In the genomic region with DNA sequence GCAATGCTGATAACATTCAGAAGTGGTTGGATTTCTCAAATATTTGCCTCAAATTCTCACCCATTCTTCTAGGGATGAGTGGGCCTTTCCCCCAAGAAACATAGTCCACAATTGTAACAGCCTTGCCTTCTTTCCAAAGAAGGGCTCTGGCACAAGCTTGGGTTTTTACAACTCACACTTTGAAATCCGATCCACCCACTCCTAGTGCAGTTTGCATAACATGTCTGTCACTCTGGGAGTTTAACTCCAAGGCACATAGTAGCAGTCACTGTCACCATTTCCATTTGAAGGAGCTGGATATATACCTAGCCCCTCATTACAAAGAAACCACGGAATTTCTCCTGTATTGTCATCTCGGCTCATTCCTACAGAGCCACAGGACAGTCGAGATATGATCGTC, we compare ENCODE assay signal across 16 mouse cellular contexts.
DNase-seq lines count a peak whose midpoint lies in the region; ATAC-seq and TF ChIP-seq lines count a peak whose summit lies in the region.
"Had no signal": no experiment of that assay in that cellular context is flagged by ENCODE, and none has a peak within 500 bp of the region (broad histone marks: within the 10 kb centered on the region; RNA-seq: fewer than 3 reads in every experiment).

No protein-coding gene starts in this region.

- no peak overlapping the region for H3K9ac ChIP-seq in heart, embryonic 12.5 days
- no peak overlapping the region for H3K9ac ChIP-seq in forebrain, embryonic 11.5 days (ENCODE audit: low read length)
- H3K9ac ChIP-seq: midbrain, embryonic 12.5 days had no signal

- no peaks in the 10 kb centered on the region; the same call in 1 of the 2 replicates for H3K36me3 ChIP-seq in heart, embryonic 12.5 days
- H3K36me3 ChIP-seq in forebrain, embryonic 11.5 days (ENCODE audit: control insufficient read depth, insufficient read depth, low read length): no peaks in the 10 kb centered on the region
- H3K36me3 ChIP-seq: midbrain, embryonic 12.5 days had no signal

- H3K4me1 ChIP-seq in heart, embryonic 12.5 days (replicated peaks): peaks cover 10% of the 10 kb centered on the region
- no peaks in the 10 kb centered on the region for H3K4me1 ChIP-seq in forebrain, embryonic 11.5 days (replicated peaks; ENCODE audit: control insufficient read depth, insufficient read depth, low read length)

- H3K27me3 ChIP-seq in heart, embryonic 12.5 days (replicated peaks): no peaks in the 10 kb centered on the region
- no peaks in the 10 kb centered on the region for H3K27me3 ChIP-seq in forebrain, embryonic 11.5 days (ENCODE audit: control insufficient read depth, insufficient read depth, low read length)
- H3K27me3 ChIP-seq: midbrain, embryonic 12.5 days had no signal

- TF ChIP-seq CTCF in layer of hippocampus, adult 2 months (conservative IDR thresholded peaks at IDR 0.05): no peak

- H3K27ac ChIP-seq in heart, embryonic 12.5 days (ENCODE audit: poor library complexity, severe bottlenecking): no peak overlapping the region
- H3K27ac ChIP-seq in layer of hippocampus, adult 2 months: no peak overlapping the region
- H3K27ac ChIP-seq in forebrain, embryonic 11.5 days (ENCODE audit: low read depth, low read length): no peak overlapping the region
- H3K27ac ChIP-seq: midbrain, embryonic 12.5 days; stomach, postnatal 0 days had no signal

- 33% methylated on average over 5 of the region's 5 CpGs for WGBS in heart, embryonic 12.5 days
- 73% methylated on average over 5 of the region's 5 CpGs for WGBS in forebrain, embryonic 11.5 days

- no peaks in the 10 kb centered on the region for H3K9me3 ChIP-seq in heart, embryonic 12.5 days (replicated peaks)
- no peaks in the 10 kb centered on the region for H3K9me3 ChIP-seq in forebrain, embryonic 11.5 days (ENCODE audit: control insufficient read depth, low read length)
- H3K9me3 ChIP-seq: midbrain, embryonic 12.5 days had no signal

- no peak overlapping the region for H3K4me3 ChIP-seq in heart, embryonic 12.5 days
- H3K4me3 ChIP-seq in layer of hippocampus, adult 2 months: no peak overlapping the region
- H3K4me3 ChIP-seq in forebrain, embryonic 11.5 days (ENCODE audit: low read depth, low read length): no peak overlapping the region
- H3K4me3 ChIP-seq: midbrain, embryonic 12.5 days had no signal

- peak; percentile 16 to 24 for DNase-seq in heart, adult 18-20 months
- peak; percentile 22 to 48 for DNase-seq in layer of hippocampus, adult 2 months (ENCODE audit: low spot score in 2 of 2)
- DNase-seq in layer of hippocampus, adult 9-10 months (ENCODE audit: low spot score): no peak
- peak; percentile 6 for DNase-seq in NIH3T3 (ENCODE audit: low read depth)
- DNase-seq in embryo, embryonic 10.5 days (ENCODE audit: low spot score): peak; percentile 33
- no peak for DNase-seq in forebrain, embryonic 11.5 days (ENCODE audit: low spot score)
- DNase-seq: adrenal gland, postnatal 10 days; cerebellum, adult 9-10 months; heart, postnatal 36 days; kidney, postnatal 10 days; liver; lung, postnatal 36 days; thymus, postnatal 36 days had no signal

- H3K4me2 ChIP-seq in heart, embryonic 12.5 days: no peak overlapping the region
- H3K4me2 ChIP-seq in forebrain, embryonic 11.5 days (ENCODE audit: low read depth, low read length, severe bottlenecking): no peak overlapping the region
- H3K4me2 ChIP-seq: midbrain, embryonic 12.5 days had no signal

- no peak for ATAC-seq in heart, embryonic 12.5 days (ENCODE audit: insufficient number of reproducible peaks, low FRiP score)
- ATAC-seq in forebrain, embryonic 11.5 days (replicated peaks; ENCODE audit: low FRiP score): no peak

Comparison
In these comparisons a context has a peak if more than half of its experiments do, and no peak if none do; other contexts are left out.
1. DNase-seq: peak in heart, adult 18-20 months (2 of 2), layer of hippocampus, adult 2 months (2 of 2), NIH3T3 (single experiment) and embryo, embryonic 10.5 days (single experiment); none in layer of hippocampus, adult 9-10 months (single experiment) and forebrain, embryonic 11.5 days (single experiment).